Mouse (Mus musculus) hindbrain, embryonic 13.5 days (tissue): ENCODE measurements around the gene Dgkg. TPM values are rescaled to one million over a fixed set of nuclear protein-coding genes. Genes with fewer than 3 reads are reported as not detected.

ENCODE experiments used
- ATAC-seq: fragments of 200-750 bp; cut with Nextera tagmentation; 2 replicates; pipeline ENCODE4 v1.8.0; 2017; ENCODE audit warnings: moderate TSS enrichment; ENCODE audit not compliant: low FRiP score
- H3K27ac ChIP-seq: fragments of 300-500 bp; sonication (generic); 2 replicates; pipeline ENCODE4 v1.5.1; 2015; ENCODE audit warnings: inconsistent platforms, mild to moderate bottlenecking, moderate library complexity
- H3K27me3 ChIP-seq: fragments of 300-500 bp; sonication (generic); 2 replicates; pipeline ENCODE4 v1.6.1; 2015; ENCODE audit warnings: mild to moderate bottlenecking, inconsistent platforms
- H3K36me3 ChIP-seq: fragments of 300-500 bp; sonication (generic); 2 replicates; pipeline ENCODE4 v1.6.1; 2015; ENCODE audit warnings: mild to moderate bottlenecking, inconsistent platforms
- H3K4me1 ChIP-seq: fragments of 300-500 bp; sonication (generic); replicated peaks from 2 replicates; pipeline ENCODE4 v1.6.1; 2015; ENCODE audit warnings: inconsistent platforms
- H3K4me2 ChIP-seq: fragments of 300-500 bp; sonication (generic); 2 replicates; pipeline ENCODE4 v1.6.1; 2015; ENCODE audit warnings: inconsistent platforms, mild to moderate bottlenecking, moderate library complexity
- H3K4me3 ChIP-seq: fragments of 300-500 bp; sonication (generic); 2 replicates; pipeline ENCODE4 v1.5.1; 2015; ENCODE audit warnings: mild to moderate bottlenecking, inconsistent platforms
- H3K9ac ChIP-seq: fragments of 300-500 bp; sonication (generic); 2 replicates; pipeline ENCODE4 v1.6.1; 2015; ENCODE audit warnings: mild to moderate bottlenecking, inconsistent platforms
- H3K9me3 ChIP-seq: fragments of 300-500 bp; sonication (generic); 2 replicates; pipeline ENCODE4 v1.6.1; 2016; ENCODE audit warnings: inconsistent platforms
- WGBS: fragments of 180-500 bp; shearing (Covaris S2); methylation state at CpG from one replicate; pipeline ENCODE4 v1.1.7; 2015; 5-methylcytosine and 5-hydroxymethylcytosine counted together
- polyA plus RNA-seq: library from polyadenylated mRNA; unstranded; fragments of >200 nt; fragmentation: Nextera tagmentation; extraction: Ambion mirVana; gene quantifications from 2 replicates; pipeline ENCODE4 v1.2.1, GENCODE M21; 2015

Gene Dgkg
- polyA plus RNA-seq, 1 experiment from 2014 or later, result 0.84 TPM

DNA sequence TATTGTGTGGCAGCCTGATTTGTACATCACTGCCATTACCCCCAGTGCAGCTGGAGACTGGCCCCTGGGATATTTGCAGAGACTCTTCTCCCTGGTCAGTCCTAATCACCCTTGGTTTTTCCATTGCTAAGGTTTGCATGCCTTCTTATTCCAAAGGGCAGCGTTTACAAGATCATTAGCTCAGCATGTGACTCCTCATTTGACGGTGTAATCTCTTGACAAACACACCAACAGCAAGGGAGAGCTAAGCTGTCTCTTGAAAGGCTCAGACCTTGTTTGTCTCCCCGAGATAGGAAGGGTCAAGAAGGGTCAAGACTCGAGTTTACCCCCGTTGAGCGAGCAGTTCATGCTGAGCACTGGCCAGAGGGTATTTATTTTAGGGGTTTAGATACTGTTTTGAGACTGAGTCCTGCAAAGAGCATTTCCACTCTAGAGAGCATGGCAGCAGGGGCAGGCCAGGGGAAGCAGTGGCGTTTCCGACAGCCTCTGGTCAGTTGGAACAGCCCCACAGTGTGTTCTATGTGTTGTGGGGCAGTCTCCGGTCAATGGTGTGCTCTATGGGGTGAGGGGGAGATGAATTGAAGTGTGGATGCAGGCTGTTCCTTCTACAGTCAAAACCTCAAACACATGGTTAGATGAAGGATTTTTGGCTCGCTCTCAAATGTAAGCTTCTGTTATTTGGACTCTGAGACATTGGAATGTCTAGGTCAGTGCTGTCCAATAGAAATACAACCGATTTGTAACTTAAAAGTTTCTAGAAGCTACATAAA is 105.6 kb downstream of the Dgkg start:
- no peak overlapping the region for H3K4me3 ChIP-seq
- 27% methylated on average over 11 of the region's 11 CpGs for WGBS
- H3K9ac ChIP-seq, result no peak overlapping the region

DNA sequence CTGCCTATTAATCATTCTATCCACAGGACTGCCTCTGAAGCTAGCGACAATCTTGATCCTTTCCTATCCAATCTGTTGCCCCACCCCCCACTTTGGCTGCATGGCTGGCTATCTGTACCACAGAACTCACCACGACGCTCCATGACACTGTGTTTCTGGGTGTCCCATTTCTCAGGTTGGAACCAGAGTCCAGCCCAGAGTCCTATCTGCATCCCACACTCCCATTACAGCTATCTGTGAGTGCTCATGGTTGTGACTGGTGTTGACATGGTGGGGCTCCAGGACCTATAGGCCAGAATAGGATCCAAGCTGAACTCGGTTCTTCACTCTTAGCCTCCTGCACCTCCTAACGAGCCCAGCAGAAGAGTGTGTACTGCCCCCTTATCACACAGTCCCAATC is 107.7 kb downstream of the Dgkg start:
- H3K36me3 ChIP-seq, result no peaks in the 10 kb centered on the region
- no peak overlapping the region for H3K4me2 ChIP-seq
- no peak for ATAC-seq
- WGBS, result 87% methylated on average over 5 of the region's 5 CpGs
- no peak overlapping the region for H3K4me3 ChIP-seq
- peaks cover 23% of the 10 kb centered on the region for H3K4me1 ChIP-seq
- H3K9ac ChIP-seq, result no peak overlapping the region
- no peaks in the 10 kb centered on the region for H3K9me3 ChIP-seq
- peaks cover 8% of the 10 kb centered on the region; the same call in 1 of the 2 replicates for H3K27me3 ChIP-seq
- H3K27ac ChIP-seq, result no peak overlapping the region

More for the DNA sequence above, 105.6 kb downstream of the Dgkg start:
- ATAC-seq, result no peak
- Histone ChIP-seq H3K36me3 (no peaks in the 10 kb centered on the region), H3K27me3 (peaks cover 8% of the 10 kb centered on the region; the same call in 1 of the 2 replicates), H3K4me2 (no peak overlapping the region), H3K4me1 (peaks cover 14% of the 10 kb centered on the region), H3K27ac (no peak overlapping the region), H3K9me3 (no peaks in the 10 kb centered on the region)

DNA sequence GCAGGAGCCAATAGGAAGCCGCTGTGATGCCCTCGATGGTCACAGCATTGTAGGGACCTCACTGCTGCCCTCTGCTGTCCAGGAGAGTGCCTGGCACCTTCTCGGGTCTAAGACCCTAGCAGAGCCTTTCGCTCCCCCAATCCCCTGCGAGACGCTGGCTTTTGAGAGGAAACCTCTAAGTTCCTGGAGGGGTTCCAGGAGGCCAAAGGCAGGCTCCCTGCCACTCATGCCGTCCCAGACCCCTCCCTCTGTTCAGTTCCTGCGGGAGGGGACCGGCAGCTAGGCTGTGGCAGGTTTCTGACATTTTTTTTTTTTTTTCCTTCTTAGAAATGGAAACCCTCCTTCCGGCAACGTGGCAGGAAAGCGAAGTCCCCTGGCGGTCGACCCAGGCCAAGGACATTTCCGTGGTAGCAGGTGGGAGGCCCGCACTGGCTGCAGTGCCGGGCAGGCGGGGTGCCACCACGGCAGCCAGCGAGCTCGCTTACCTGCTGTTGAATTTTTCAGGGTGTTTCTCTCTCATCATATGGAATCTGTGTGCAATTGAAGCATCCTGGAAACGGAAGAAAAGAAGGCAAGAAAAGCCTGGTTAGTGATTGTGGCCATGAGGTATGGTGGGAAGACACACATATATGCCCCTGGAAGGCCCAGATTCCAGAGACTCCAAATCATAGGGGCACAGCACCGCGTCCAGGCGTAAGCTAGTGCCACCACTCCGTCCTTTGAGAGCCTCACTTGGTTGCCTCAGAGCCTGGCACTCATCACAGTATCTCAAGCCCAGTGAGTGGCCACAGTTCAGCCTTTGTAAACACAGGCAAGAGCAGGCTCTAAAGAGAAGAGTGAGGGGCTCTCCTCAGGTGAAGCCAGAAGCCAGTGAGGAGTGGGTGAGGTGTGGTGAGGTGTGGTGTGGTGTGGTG is 108.6 kb downstream of the Dgkg start:
- 8% methylated on average over 26 of the region's 26 CpGs for WGBS
- H3K27ac ChIP-seq, result peak overlapping the region; percentile 75
- H3K4me1 ChIP-seq, result peaks cover 20% of the 10 kb centered on the region
- H3K27me3 ChIP-seq, result peaks cover 4% of the 10 kb centered on the region; the same call in 1 of the 2 replicates
- H3K4me3 ChIP-seq, result peak overlapping the region; percentile 44
- no peaks in the 10 kb centered on the region for H3K9me3 ChIP-seq
- H3K9ac ChIP-seq, result peak overlapping the region; percentile 63
- peak overlapping the region; percentile 65 for H3K4me2 ChIP-seq
- ATAC-seq, result peak; percentile 84
- no peaks in the 10 kb centered on the region for H3K36me3 ChIP-seq

DNA sequence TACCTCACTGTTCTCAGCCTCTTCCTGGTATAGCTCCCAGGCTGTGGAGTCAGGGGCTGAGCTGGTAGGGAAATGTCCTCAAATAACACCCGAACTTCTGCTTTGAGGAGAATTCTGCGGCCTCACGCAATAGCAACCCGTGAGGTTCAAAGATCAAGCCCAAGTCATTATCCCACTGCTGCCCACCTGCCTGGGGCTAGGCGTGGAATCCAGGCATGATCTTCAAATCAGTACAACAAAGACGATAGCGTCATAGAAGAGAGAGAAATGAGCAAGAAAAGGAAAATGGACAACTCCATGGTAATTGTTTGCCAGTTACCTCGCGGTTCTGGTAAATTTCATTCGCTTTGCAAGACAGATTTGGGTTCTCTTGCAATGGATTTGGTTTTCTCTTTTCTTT is 109.3 kb downstream of the Dgkg start:
- Histone ChIP-seq H3K36me3 (no peaks in the 10 kb centered on the region), H3K27ac (no peak overlapping the region), H3K4me3 (no peak overlapping the region; the same call in 1 of the 2 replicates), H3K9ac (no peak overlapping the region; the same call in 1 of the 2 replicates), H3K4me2 (peak overlapping the region; percentile 65), H3K9me3 (no peaks in the 10 kb centered on the region), H3K4me1 (peaks cover 20% of the 10 kb centered on the region), H3K27me3 (peaks cover 4% of the 10 kb centered on the region; the same call in 1 of the 2 replicates)
- WGBS, result 62% methylated on average over 10 of the region's 10 CpGs
- ATAC-seq, result peak; percentile 33

DNA sequence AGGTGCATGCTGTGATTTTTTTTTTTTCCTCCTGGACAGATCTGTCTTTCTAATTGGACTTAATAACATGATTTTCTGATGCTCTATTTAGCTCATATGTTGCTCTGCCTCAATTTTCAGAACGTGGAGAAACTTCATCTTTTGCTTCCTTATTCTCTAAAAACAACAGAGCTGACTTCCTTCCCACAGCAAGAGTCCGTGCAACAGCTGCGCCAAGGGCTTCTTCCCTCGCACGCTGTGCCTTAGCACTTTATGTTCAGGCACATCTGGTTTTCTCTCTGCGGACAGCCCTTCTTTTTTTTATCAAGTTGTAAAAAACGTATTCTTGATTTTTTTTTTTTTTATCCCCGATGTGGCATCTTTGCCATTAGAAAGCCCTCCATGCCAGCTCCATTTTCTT is 111.2 kb downstream of the Dgkg start:
- no peak for ATAC-seq
- H3K36me3 ChIP-seq, result no peaks in the 10 kb centered on the region
- no peak overlapping the region for H3K9ac ChIP-seq
- no peaks in the 10 kb centered on the region for H3K9me3 ChIP-seq
- peaks cover 4% of the 10 kb centered on the region; the same call in 1 of the 2 replicates for H3K27me3 ChIP-seq
- H3K4me1 ChIP-seq, result peaks cover 20% of the 10 kb centered on the region
- no peak overlapping the region for H3K4me2 ChIP-seq
- peak overlapping the region; percentile 61; the same call in 1 of the 2 replicates for H3K27ac ChIP-seq
- WGBS, result 70% methylated on average over 8 of the region's 8 CpGs
- no peak overlapping the region for H3K4me3 ChIP-seq

DNA sequence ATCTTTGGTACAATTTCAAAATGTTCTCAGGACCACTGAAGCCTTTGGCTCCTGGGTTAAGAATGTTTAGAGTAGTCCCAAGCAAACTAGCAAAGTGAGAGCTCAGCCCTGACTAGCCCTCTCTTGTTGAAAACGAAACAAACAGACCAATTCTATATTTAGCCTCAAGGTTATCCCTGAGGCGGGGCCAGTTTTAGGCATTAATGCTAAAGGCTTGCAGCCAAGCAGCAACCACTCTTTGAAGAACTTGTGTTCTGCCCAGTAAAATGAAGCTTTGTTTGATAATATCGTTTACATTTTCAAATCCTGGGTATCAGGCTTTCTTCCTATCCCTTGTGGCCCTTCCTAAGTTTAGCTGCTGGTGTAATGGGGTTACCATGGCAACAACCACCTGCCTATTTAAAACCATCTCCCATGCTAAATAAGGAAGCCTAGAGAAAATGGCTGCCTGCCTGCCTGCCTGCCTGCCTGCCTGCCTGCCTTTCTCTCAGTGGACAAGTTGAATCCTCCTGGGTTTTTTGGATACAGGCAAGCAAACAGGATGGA is 111.9 kb downstream of the Dgkg start:
- Histone ChIP-seq H3K4me3 (no peak overlapping the region), H3K27me3 (no peaks in the 10 kb centered on the region; the same call in 1 of the 2 replicates), H3K36me3 (no peaks in the 10 kb centered on the region), H3K9ac (no peak overlapping the region), H3K27ac (peak overlapping the region; percentile 61; the same call in 1 of the 2 replicates), H3K9me3 (no peaks in the 10 kb centered on the region), H3K4me2 (no peak overlapping the region), H3K4me1 (peaks cover 20% of the 10 kb centered on the region)
- peak; percentile 55; the same call in 1 of the 2 replicates for ATAC-seq
- WGBS, result 43% methylated on average over 3 of the region's 3 CpGs

DNA sequence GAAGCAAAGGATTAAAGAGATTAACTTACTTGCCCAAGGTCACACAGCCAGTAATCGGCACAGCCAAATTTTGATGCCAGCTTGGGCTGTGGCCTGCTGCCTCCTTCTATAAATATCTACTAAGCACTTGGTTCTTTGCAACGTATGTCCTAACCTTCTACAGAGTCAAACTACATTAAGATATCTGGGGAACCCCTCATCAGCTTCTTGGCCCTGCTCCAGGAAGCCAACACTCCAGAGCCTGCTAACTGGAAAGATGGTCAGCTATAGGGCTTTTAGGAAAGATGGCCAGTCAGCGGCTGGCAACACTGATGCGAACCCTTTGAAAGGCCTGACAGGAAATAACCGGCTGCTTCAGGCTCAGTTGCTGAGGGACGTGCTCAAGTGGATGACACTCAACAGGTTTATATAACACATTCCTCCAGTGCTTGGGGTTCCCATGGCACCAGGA is 114.3 kb downstream of the Dgkg start:
- WGBS, result 76% methylated on average over 6 of the region's 6 CpGs

DNA sequence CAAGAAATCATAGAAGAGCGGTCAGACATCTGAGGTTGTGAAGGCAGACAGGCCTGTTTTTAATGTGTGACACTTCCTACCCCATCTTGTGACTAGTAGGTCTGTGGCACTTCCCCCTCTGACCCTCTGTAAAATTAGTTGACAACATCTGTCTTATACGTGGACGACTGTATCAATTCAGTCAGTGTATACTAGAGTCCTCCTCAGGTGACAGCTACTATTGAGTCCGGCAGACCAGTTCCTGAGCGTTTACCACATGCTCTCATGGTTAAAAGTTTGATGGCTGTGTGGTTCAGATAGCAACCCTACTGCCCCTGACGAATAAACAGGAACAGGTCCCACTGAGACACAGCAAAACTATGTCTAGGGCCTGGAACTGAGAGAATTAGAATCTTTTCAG is 117.7 kb downstream of the Dgkg start:
- Histone ChIP-seq H3K27me3 (no peaks in the 10 kb centered on the region), H3K9me3 (no peaks in the 10 kb centered on the region), H3K4me1 (no peaks in the 10 kb centered on the region), H3K27ac (no peak overlapping the region), H3K9ac (no peak overlapping the region), H3K4me2 (no peak overlapping the region), H3K4me3 (no peak overlapping the region), H3K36me3 (no peaks in the 10 kb centered on the region)
- WGBS, result 82% methylated on average over 6 of the region's 6 CpGs
- ATAC-seq, result no peak

More for the DNA sequence above, 114.3 kb downstream of the Dgkg start:
- ATAC-seq, result no peak
- H3K9me3 ChIP-seq, result no peaks in the 10 kb centered on the region
- no peak overlapping the region for H3K4me2 ChIP-seq
- no peak overlapping the region for H3K27ac ChIP-seq
- H3K27me3 ChIP-seq, result no peaks in the 10 kb centered on the region
- H3K36me3 ChIP-seq, result no peaks in the 10 kb centered on the region
- no peak overlapping the region for H3K4me3 ChIP-seq
- H3K4me1 ChIP-seq, result peaks cover 10% of the 10 kb centered on the region
- H3K9ac ChIP-seq, result no peak overlapping the region

DNA sequence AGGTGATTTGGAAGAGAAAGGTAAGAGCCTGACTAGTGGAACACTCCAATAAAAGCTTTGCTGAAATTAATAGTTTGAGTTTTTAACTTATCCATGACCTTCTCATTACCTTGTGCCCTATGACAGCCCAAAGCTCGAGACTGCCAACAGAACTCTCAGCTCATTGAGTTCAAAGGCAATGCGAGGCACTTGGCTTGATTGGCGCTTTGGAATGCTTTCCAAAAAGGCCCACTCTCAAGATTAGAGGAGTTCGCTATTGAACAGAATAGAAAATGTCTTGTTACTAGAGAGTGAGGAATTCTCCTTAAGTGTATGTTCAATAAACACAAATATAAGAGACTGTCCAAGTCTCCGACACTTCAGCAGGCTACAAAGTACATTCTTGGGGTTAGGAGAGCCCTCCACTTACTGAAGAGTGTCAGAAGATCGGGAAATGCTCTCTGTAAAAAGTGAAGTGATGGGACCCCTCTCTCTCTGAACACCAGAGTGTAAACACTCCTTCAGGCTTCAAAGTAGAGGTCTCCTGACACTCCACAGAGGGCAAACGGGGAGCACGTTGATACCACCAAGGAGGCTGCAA is 120.3 kb downstream of the Dgkg start:
- Histone ChIP-seq H3K9me3 (no peaks in the 10 kb centered on the region), H3K9ac (no peak overlapping the region), H3K4me3 (no peak overlapping the region), H3K27me3 (no peaks in the 10 kb centered on the region), H3K4me1 (no peaks in the 10 kb centered on the region), H3K36me3 (no peaks in the 10 kb centered on the region), H3K4me2 (no peak overlapping the region), H3K27ac (no peak overlapping the region)
- WGBS, result 86% methylated on average over 8 of the region's 8 CpGs
- no peak for ATAC-seq

DNA sequence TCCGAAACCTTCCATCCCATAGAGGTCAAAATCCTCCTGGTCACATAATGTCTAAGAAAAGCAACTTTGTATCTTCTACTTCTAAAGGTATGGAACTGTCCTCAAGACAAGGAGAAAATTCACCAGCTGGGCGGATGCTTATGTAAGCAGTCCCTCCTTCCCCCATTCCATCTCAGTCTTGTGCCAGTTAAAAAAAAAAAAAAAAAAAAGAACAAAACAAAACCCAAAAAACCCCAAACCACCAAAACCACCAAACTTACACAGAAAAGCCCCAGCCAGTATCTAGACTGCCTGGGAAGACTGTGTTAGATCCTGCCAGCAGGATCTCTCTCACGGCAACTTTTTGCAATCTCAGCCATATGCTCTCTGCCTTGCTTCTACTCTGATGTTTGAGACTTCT is 123.9 kb downstream of the Dgkg start:
- H3K4me2 ChIP-seq, result no peak overlapping the region
- no peaks in the 10 kb centered on the region for H3K27me3 ChIP-seq
- H3K27ac ChIP-seq, result no peak overlapping the region
- H3K36me3 ChIP-seq, result no peaks in the 10 kb centered on the region
- H3K9me3 ChIP-seq, result no peaks in the 10 kb centered on the region
- no peak for ATAC-seq
- WGBS, result 83% methylated on average over 3 of the region's 3 CpGs
- H3K4me1 ChIP-seq, result no peaks in the 10 kb centered on the region
- H3K4me3 ChIP-seq, result no peak overlapping the region
- H3K9ac ChIP-seq, result no peak overlapping the region

DNA sequence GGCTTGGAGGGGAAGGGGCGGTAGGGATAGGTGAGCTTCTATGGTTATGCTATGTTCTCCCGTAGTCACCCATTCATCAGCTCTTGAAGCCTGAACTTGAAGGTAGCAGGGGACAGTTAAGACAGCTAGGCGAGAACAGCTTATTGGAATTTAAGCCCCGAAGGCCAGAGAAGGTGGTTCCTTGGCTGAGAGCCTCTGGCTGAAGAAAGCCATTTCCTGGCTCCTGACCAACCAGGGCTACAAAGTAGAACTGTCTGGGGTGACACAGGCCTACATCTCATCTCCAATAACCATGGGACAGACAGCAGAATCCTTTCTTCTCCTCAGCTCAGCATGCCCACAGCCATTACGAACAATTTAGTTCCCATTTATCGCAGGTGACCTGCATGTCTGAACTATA is 125.2 kb downstream of the Dgkg start:
- Histone ChIP-seq H3K36me3 (no peaks in the 10 kb centered on the region), H3K27ac (no peak overlapping the region), H3K9ac (no peak overlapping the region), H3K4me2 (no peak overlapping the region), H3K9me3 (no peaks in the 10 kb centered on the region), H3K4me3 (no peak overlapping the region), H3K27me3 (no peaks in the 10 kb centered on the region), H3K4me1 (no peaks in the 10 kb centered on the region)
- 90% methylated on average over 6 of the region's 6 CpGs for WGBS
- ATAC-seq, result no peak

DNA sequence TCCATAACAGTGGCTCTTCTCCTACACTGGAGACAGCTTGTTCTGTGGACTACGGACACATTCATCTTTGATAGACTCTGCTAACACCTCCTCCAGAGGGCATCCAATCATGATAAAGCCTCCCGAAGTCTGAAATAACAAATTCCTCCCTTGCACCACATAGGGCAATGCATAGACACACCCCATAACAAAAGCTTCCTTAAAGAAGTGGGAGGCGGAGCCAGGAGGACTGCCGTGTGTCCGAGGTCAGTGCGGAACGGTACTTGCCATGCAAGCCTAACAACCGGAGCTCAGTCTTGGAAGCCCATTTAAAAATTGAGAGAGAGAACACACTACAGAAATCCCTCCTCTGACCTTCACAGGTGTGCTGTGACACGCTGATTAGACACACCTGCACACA is 126.0 kb downstream of the Dgkg start:
- no peak overlapping the region for H3K4me3 ChIP-seq
- no peak overlapping the region for H3K27ac ChIP-seq
- H3K27me3 ChIP-seq, result no peaks in the 10 kb centered on the region
- no peaks in the 10 kb centered on the region for H3K36me3 ChIP-seq
- no peaks in the 10 kb centered on the region for H3K9me3 ChIP-seq
- no peak overlapping the region for H3K4me2 ChIP-seq
- ATAC-seq, result no peak
- no peak overlapping the region for H3K9ac ChIP-seq
- H3K4me1 ChIP-seq, result no peaks in the 10 kb centered on the region
- 78% methylated on average over 9 of the region's 9 CpGs for WGBS
